Mouse (Mus musculus): Measurements from ENCODE around the gene Gna14.

GRCm38 (mm10) chr19:16599298-16599970 is 163.9 kb downstream of the Gna14 start:
- no peak for TF ChIP-seq POLR2A (IDR thresholded peaks at IDR 0.05; ENCODE audit: control insufficient read depth in 1 of 2, insufficient read depth in 1 of 2, low read depth in 1 of 2, low read length in 2 of 2, poor library complexity in 1 of 2)
- TF ChIP-seq HCFC1 (IDR thresholded peaks at IDR 0.05; ENCODE audit: low read depth, low read length) = no peak
- no peak for TF ChIP-seq KAT2A (conservative IDR thresholded peaks at IDR 0.05; ENCODE audit: low read depth, low read length)
- TF ChIP-seq CTCF (IDR thresholded peaks at IDR 0.05 in 2 of 3, conservative IDR thresholded peaks at IDR 0.05 in 1 of 3; ENCODE audit: control insufficient read depth in 1 of 3, insufficient read depth in 1 of 3, low read depth in 2 of 3, low read length in 3 of 3, poor library complexity in 1 of 3, severe bottlenecking in 1 of 3) = peak; percentile 80 to 97 (median 97)
